ENCODE assay signal across 12 mouse cellular contexts in genomic region chr2:59242117-59242516, GRCm38 (mm10).
"Had no signal": no experiment of that assay in that cellular context is flagged by ENCODE, and none has a peak within 500 bp of the region (broad histone marks: within the 10 kb centered on the region; RNA-seq: fewer than 3 reads in every experiment).

No protein-coding gene starts in this region.

- H3K27me3 ChIP-seq: kidney, embryonic 15.5 days; limb, embryonic 13.5 days; liver, embryonic 15.5 days had no signal

- H3K9me3 ChIP-seq: kidney, embryonic 15.5 days; limb, embryonic 13.5 days had no signal

- H3K4me2 ChIP-seq: kidney, embryonic 15.5 days; limb, embryonic 13.5 days; liver, embryonic 11.5 days; liver, embryonic 15.5 days had no signal

- H3K4me1 ChIP-seq: kidney, embryonic 15.5 days; limb, embryonic 13.5 days; liver, embryonic 15.5 days had no signal

- H3K27ac ChIP-seq: kidney, embryonic 15.5 days; limb, embryonic 13.5 days; liver, embryonic 15.5 days had no signal

- DNase-seq: kidney, postnatal 14 days; left cerebral cortex, postnatal 4 days; lung, adult 2 months; lung, postnatal 36 days; right cerebral cortex, adult 18-20 months; right cerebral cortex, postnatal 25 days; thymus, postnatal 36 days had no signal

- H3K9ac ChIP-seq: kidney, embryonic 15.5 days; limb, embryonic 13.5 days; liver, embryonic 15.5 days had no signal

- ATAC-seq: lung, postnatal 0 days had no signal

- H3K4me3 ChIP-seq: kidney, embryonic 15.5 days; limb, embryonic 13.5 days; liver, embryonic 15.5 days had no signal
